Mouse (Mus musculus) cerebellum, adult 9-10 months (tissue): ENCODE results near the gene Eme1.
"Not testable (repeated sequence)": the region's sequence is repeated elsewhere in the genome, so short reads cannot be mapped to it uniquely, and the experiment has no call there.

ENCODE experiments used
- DNase-seq: peaks from one replicate; pipeline ENCODE4 v3.0.0; 2022

Gene Eme1

DNA sequence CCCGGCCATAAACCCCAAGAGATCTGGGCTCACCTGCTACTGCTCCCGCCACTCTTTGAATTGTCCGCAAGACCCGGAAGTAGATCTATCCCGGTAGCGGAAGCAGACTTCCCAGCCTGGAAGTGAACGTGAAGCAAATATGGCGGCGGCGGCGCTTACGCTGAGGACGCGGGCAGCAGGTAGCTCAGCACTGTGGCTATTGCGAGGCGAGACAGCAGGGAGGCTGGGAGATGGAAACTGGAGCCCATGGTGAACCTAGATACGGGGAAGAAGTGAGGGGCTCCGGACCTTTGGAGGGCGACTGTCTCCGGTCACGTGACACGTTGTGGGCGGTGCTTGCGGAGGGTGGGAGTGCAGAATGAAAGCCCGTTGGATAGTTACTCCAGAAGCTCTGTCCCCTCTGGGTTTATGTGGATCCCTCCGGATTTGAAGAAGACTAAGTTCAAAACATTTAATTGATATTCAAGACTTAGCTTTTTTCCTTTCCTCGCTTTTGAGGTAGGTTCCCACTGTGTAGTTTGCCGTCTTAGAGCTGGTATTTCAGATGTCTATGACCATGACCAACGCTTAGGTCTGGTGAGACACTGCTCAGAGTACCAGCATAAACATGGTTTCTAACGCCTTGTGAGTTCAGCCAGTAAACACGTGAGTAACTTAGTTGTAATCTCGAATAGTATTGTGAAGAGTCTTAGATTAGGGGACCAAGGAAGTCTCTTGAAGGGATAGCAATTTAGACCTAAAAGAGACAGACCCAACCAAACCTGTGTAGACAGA lies at the start of gene Eme1, which contains the start of gene Mrpl27:
Gene Eme1 (minus strand): TSS at position 302 of the 774 bp plus-strand sequence.
Gene Mrpl27 (plus strand): TSS at position 105 of the 774 bp plus-strand sequence.
- DNase-seq = peak; percentile 87

DNA sequence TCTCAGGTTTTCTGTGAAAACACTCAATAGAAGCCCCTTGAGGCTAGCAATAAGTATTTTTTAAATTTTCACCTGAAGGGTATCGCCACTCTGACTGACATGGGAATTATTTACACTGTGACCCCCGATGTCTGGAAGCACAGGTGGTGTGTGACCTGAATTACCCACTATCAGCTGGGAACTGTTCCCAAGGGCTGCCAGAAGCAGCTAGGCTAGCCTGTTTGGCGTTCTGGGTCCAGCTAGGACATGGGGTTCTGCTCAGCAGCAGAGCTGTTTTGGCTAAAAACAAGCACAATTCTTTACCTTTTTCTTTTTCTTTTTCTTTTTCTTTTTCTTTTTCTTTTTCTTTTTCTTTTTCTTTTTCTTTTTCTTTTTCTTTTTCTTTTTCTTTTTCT lies 48.4 kb upstream of the Eme1 start:
- no peak for DNase-seq

DNA sequence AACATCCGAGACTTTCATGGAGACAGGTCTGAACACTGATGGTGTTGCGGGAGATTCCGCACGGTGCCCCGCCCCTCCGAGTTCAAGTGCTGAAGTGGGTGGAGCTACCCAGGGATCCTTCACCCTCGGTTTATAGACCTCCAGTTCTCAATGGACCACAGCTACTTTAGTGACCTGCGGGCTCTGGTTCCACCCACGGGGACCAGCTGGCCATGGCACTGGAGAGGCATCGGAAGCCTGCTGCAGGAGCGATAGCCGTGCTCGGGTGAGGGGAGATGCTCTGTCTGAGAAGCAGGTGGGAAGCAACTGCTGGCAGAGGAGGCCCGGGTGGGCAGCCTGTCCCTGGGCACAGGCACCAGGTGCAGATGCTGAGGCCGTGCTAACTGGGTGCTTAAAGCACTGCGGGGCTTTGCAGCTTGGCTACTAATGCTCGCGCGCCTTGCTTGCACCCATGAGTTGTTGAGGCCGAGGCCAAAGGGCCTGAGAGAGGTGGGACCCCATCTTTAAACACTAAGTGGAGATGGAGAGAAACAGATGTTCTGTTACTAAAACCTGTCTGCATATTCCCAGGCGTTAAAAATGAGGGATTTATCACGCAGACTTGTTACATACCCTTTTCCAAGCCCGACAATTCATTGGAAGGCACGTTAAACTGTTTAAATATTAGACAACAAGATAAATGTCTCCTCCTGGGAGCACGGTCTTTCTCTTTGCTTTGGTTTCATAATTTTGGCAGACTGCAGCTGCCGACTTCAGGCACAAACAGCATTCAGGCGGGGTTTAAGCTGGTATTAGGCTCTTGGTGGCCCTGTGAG lies 47.8 kb upstream of the Eme1 start:
- no peak for DNase-seq

DNA sequence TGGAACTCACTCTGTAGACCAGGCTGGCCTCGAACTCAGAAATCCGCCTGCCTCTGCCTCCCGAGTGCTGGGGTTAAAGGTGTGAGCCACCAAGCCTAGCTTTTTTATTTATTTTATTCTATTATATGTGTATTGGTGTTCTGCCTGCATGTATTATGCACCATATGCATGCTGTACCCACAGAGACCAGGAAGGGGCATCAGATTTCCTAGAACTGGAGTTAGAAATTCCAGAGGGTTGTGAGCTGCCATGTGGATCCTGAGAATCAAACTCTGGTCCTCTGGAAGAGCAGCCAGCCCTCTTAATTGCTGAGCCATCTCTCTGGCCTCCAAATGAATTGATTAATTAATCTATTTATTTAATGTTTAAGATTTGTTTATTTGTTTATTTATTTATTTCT lies 45.6 kb upstream of the Eme1 start:
- DNase-seq = no peak

DNA sequence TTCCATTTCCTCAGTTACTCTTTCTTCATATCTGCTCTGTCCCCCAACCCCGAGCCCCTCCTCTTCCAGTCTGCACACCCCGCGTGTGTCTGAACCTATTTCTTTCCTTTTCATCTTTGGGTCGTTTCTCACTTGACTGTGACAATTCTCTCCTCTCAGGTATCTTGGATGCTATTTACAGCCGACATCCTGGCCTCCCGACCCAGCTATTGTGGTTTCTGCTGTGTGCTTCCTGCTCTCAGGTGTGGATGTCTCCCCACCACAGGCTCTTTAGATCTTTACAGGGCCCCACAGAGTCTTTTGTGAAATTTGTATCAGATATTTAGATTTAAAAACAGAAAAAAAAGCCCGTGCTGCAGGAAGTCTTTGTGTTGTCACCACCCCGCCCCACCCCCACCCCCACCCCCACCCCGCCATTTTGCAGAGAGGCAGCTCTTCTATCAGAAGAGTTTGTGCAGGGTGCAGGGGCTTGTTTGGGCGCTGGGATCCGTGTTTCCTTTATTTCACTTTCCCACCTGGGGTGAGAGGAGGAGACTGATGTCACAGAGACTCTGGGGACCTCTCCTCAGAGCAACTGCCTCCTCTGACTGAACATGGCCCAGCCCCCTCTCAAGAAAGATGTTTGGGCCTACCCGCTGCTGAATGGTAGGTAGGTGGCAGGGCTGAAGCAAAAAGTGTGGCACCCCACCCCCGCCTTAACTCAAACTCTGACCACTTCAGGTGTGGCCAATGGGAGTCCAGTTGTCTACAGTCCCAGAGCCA lies 44.1 kb upstream of the Eme1 start:
- no peak for DNase-seq

DNA sequence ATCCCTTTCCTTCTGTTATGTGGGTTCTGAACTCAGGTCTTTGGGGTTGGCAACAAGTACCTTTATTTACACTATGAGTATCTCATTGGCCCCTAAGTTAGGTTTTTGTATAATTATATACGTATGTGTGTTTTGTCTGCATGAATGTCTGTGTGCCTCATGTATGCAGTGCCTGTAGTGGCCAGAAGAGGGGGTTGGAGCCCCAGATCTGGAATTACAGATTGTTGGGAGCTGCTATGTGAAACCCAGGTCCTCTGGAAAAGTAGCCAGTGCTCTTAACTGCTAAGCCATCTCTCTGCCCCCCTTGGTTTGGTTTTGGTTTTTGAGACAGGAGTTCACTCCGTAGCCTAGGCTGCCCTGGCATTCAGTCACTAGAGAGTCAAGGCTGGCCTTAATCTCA lies 43.4 kb upstream of the Eme1 start:
- no peak for DNase-seq

DNA sequence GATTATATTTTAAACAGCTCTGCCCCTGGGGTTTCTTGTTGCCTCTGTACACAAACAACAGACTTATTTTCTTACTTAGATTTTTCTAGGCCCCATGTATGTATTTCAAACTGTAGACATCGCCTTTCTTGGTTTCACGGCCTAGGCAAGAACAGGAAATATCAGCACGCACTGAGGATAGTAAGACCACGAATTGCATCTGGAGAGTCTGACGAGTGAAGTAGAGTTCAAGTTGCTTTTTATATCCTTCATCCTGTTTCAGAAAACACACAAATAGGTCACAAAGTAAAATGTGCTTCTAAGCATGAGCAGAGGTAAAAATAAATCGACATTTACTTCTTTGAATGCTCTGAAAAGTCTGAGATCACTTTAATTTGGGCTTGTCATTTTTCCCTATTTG lies 41.7 kb upstream of the Eme1 start:
- DNase-seq = no peak

DNA sequence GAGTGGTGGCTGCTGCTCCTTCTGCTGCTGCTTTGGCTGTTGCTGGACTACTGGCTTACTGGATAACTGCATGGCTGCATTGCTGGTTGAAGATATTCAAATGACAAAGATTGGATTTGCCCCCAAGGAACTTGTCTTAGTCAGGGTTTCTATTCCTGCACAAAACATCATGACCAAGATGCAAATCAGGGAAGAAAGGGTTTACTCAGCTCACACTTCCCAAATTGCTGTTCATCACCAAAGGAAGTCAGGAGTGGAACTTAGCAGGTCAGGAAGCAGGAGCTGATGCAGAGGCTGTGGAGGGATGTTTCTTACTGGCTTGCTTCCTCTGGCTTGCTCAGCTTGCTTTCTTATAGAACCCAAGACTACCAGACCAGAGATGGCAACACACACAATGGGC lies 38.7 kb upstream of the Eme1 start:
- not testable (repeated sequence) for DNase-seq

DNA sequence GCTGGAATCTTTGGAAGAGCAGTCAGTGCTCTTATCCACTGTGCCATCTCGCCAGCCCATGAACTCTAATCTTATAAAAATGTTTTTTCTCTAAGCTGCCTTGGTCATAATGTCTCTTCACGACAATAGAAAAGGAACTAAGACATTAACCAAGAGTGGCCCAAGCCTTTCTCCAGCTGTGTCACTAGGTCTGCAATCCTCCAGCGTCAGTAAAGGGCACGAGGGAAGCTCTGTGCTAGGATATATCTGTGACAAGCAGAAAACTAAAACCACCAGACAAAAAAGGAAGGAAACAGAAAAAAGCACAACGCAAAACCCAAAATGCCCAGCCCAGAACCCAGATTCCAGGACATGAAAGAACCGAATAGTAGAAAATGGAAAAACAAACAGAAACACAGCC lies 33.4 kb upstream of the Eme1 start:
- DNase-seq = no peak

DNA sequence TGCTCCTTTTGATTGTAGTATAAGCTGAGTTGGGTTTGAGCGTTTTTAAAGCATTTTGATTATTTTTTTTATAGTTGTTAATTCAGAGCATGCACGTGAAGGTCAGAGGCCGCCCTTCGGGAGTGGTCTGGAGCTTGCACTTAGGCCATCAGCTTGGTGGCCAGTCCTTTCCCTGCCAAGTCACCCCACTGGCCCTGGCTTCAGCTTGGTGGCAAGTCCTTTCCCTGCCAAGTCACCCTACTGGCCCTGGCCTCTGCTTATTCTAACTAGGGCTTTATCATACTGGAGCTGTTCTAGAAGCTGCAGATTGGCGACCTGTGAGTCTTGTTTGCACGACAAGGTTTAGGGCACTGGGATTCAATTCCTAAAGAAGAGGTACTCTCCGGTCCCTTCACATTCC lies 28.7 kb upstream of the Eme1 start:
- no peak for DNase-seq

DNA sequence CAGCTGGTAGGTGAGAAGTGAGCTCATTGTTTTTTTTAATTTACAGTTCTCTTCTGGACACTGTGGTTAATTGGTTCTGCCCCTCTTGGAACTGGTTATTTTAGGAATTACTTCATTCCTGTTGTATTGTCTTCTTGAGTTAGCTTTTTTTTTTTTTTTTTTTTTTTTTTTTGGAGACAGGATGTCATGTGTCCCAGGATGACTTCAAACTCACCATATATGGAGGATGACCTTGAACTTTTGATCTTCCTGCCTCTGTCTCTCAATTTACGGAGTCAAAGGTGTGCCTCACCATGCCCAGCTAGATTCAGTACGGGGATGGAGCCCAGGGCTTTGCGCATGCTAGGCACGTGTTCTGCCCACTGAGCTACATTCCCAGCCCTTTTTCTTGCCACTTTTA lies 27.9 kb upstream of the Eme1 start:
- no peak for DNase-seq

DNA sequence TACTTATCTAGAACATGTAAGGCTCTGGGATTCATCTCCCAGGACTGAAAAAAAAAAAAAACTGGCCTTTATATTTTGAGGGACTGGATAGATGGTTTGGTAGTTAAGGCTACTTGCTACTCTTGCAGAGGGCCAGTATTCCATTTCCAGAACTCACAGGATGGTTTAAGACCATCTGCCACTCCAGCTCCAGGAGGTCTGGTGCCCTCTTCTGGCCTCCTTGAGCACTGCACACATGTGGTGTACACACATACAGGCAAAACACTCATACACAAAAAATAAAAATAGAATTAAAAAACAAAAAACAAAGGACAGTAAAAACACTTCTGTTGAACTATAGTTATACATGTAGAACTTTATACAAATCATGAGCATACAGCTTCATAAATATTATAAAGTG lies 26.9 kb upstream of the Eme1 start:
- DNase-seq = no peak

DNA sequence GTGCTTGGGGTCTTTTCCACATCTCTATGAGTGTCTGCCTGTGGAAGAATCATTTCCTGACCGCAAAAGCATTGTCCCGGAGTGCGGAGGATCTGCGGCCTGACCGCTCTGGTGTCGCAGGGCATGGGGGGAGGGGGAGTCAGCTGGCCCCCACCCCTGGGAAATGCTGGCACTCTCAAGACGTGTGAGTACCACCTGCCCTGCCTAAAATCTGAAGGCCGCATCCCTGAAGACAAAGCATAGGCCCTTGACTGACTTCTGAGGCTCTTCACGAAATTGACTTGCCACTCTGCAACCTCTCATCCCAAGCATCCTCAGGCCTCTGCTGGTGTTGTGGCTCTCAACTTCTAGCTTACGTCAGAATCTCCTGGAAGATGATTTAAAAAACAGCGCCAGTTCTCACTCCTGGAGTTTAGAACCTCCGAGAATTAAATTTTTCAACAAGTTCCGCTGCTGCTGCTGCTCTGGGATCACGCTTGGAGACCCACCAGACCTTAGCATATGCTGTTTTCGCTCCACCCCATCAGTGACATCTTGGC lies 23.9 kb upstream of the Eme1 start:
- no peak for DNase-seq

DNA sequence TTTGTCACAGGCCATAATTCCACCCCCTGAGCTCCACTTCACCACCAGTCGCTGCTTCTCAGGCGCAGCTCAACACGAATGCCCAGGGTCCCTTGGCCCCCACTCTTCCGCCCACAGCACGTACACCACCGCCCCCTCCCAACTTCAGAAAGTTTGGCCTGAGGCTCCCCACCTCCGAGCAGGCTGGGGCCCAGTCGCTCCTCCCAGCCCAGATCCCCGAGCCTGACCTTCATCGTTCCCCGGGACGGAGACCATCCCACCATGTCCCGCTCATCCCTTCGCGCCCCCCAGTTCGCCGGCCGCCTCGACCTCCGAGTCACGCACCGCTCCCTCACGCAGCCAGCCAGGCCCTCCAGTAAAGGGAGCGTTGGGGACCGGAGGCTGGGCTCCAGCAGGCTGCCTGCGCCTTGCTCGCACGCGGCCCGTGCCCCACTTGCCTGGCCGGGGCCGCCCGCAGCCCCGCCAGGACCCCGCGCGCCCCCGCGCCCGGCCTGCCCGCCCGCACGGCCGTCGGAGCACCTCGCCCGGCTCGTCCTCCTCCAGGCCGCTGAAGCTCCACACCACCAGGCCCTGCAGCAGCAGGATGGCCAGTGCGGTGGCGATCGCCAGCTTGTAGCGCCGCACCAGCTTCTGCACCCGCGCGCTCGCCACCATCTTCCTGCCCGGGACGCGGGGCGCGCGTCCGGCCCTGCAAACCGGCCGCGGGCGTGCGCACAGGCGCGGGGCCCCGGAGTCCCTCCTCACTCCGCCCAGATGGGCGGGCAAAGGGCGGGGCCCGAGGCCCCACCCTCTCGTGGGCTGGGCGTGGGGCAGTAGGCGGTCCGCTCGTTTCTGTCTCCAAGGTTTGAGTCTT lies 23.2 kb upstream of the Eme1 start, which contains the start of gene Xylt2:
Gene Xylt2 (minus strand): TSS at position 762 of the 853 bp plus-strand sequence.
- peak; percentile 90 for DNase-seq

DNA sequence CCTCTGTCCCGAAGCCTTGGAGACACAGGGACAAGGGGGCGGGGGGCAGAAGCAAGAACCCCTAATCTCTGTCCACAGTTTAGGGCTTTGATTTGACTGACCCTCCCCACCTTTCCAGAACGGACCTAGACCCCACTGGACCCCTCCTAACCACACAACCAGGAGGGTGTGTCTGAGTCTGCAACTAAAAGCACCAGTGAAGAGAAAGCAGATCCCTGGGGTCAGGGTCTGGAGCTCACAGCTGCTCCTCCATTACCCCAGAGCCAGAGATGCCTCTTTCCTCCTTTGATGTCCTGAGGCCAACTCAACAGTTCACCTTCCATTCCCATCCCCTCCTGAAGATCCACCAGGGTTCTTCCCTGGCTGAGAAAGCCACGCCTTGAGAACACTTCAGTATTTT lies 22.5 kb upstream of the Eme1 start:
- no peak for DNase-seq

DNA sequence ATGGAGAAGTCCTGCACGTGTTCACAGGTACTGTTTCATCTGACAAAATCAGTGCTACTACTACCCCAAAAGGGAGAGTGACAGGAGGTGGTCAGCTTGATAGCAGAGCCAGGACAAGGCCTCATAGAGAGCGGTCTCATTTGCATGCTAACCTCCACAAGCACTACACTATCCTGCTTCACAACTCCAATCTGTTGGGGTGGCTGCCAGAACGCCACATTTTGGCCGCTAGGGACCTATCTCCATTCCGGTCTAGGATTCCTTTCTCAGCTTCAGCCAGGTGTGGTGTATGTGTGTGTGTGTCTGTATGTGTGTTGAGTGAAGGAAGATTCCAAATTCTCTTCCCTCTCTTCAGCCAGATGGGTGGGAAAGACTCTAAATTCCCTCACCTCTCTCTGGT lies 21.7 kb upstream of the Eme1 start:
- peak; percentile 39 for DNase-seq

DNA sequence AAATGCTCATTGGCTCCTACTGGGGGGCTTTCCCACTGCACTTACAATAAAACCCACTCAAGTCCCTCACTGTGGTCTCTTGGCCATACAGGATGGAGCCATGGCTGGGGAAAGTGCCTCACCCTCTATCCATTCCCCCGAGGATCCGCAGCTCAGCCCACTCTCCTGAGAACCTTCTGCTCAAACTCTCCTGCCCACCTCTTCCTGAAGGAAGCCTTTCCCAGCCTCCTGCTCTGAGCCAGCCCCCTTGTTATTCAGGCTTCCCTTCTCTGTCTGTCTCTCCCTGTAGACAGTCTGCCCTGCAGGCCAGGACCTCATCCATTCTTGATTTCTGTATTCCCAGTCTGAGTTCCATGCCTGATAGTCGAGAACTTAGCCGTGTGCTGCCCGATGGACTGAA lies 21.2 kb upstream of the Eme1 start:
- no peak for DNase-seq

DNA sequence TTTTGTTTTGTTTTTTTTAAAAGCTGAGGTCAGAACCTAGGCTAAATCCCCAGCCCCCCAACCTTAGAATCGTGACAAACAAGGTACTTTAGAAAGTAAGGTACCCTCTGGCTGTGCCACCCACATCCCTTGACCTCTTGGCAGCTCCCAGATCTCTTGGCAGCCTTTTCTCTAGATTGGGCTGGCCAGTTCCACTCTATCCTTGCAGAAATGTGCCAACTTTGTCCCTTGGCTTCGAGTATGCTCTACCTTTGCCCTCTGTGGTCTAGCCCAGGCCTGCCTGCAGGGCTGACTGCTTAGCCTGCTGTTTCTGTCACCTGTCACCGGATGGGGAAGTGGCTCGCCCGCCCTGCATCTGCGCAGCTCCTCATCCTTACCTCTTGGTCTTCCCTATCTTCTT lies 11.5 kb upstream of the Eme1 start:
- no peak for DNase-seq

DNA sequence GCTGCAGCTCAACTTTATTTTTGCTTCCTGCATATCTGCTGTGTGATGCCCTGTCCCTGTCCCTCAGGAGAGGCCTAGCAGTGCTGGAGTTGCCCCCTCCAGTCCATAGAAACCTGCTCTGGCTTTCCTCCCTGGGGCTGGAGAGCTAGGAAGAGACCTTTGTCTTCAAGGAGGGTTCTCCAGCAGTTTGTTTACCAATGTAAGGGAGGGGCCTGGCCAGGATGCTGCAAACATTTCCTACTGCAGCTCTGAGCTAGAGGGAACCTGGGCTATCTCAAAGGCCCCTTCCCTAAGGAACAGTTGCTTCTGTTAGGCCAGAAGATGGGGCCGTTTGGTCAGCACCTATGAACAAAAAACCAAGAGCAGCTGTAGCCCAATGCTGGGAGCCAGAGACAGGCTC lies 7.6 kb upstream of the Eme1 start:
- no peak for DNase-seq

DNA sequence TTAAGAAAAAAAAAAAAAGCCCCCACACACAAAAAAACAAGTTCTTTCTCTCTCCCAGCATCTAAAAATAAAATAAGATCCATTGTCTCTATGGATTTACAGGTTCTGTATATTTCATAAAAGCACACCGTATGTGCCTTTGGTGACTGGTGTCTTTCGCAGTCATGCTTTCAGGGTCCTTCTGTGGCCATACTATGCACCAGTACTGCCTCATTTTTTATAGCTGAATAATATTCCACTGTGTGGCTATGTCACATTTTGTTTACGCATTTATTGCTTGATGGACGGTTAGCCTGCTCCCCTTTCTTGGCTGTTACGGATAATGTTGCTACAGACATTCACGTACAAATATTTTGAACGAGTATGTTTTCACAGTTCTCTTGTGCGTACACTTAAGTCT lies 791 bp downstream of the Eme1 start:
- DNase-seq = no peak

DNA sequence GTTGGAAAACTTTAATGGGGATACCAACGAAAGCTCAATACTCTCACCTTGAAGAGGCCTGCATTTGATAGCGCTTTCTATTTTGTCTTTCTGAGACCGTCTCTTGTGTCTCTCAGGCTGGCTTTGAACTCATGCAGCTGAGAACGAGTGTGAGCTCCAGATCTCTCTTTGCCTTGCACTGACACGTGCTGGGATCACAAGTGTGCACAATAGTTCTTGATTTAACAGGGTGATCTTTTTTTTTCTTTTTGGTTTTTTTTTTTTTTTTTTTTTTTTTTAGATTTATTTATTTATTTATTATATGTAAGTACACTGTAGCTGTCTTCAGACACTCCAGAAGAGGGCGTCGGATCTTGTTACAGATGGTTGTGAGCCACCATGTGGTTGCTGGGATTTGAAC lies 2.5 kb downstream of the Eme1 start:
- DNase-seq = not testable (repeated sequence)

DNA sequence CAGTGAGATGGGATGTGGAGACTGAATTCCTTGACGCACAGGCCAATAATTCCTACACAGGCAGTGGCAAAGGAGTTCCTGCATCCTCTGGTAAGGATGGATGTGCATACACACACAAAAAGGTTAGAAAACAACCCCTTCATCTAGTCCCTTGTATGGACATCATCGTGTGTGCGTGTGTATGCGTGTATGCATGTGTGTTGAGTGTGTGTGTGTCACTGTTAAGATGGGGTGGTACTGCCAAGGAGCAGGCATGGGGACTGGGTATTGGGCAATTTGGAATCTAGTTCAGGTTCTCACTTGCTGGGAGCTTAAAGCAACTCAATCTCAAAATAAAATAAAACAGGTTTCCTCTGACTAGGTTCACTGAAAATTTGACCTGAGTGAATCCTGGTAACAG lies 7.3 kb downstream of the Eme1 start:
- DNase-seq = no peak
